Mouse (Mus musculus) bone marrow, adult 2 months (tissue): ENCODE measurements around the gene Lactb. TPM values are rescaled to one million over a fixed set of nuclear protein-coding genes. Genes with fewer than 3 reads are reported as not detected.
A peak's percentile ranks its signal among the peaks of the same experiment; 100 is the strongest.

ENCODE experiments used
- H3K27ac ChIP-seq: fragments of 200-500 bp; 2 replicates; pipeline ENCODE4 v1.5.1; 2012; ENCODE audit warnings: low read depth, mild to moderate bottlenecking, control low read depth, inconsistent platforms, low read length; ENCODE audit not compliant: control insufficient read depth, poor library complexity, insufficient read depth
- H3K4me1 ChIP-seq: fragments of 200-500 bp; 2 replicates; pipeline ENCODE4 v1.6.1; 2011; ENCODE audit warnings: low read length; ENCODE audit not compliant: control insufficient read depth, insufficient read depth
- H3K4me3 ChIP-seq: fragments of 200-500 bp; replicated peaks from 2 replicates; pipeline ENCODE3; 2011; ENCODE audit warnings: mild to moderate bottlenecking, low read depth, low read length, control low read depth; ENCODE audit not compliant: control insufficient read depth
- CTCF ChIP-seq: fragments of 200-500 bp; IDR thresholded peaks from 2 replicates; pipeline ENCODE4 v1.5.1; 2011; ENCODE audit warnings: low read length, control low read depth; ENCODE audit not compliant: control insufficient read depth, insufficient read depth
- POLR2A ChIP-seq: fragments of 200-500 bp; IDR thresholded peaks from 2 replicates; pipeline ENCODE4 v1.6.1; 2011; ENCODE audit warnings: low read depth, mild to moderate bottlenecking, control low read depth, low read length, borderline replicate concordance; ENCODE audit not compliant: control insufficient read depth
- WGBS: fragments of 180-500 bp; shearing (Covaris S2); methylation state at CpG from one replicate; pipeline ENCODE4 v1.1.7; 2018; 5-methylcytosine and 5-hydroxymethylcytosine counted together
- polyA plus RNA-seq: library from polyadenylated mRNA; stranded (reverse); fragments of >200 nt; gene quantifications from 2 replicates; pipeline ENCODE4 v1.2.4, GENCODE M21; 2011; ENCODE audit warnings: low replicate concordance; ENCODE audit not compliant: missing spikeins, insufficient read depth, insufficient read length

Lactb gene
- 8.1 and 8.6 TPM in 2 replicates for polyA plus RNA-seq

GRCm38 (mm10) chr9:66975239-66975645, at the start of gene Lactb:
TSS of gene Lactb (minus strand) at chr9:66975484.
- under 1% methylated on average over 32 of the region's 32 CpGs for WGBS
- Histone ChIP-seq H3K27ac (peak within 1 kb of the TSS; percentile 99), H3K4me1 (no peaks in the 10 kb centered on the region), H3K4me3 (peak within 1 kb of the TSS; percentile 87)
- TF ChIP-seq POLR2A (peak; percentile 72; the same call in 1 of the 2 replicates), CTCF (no peak)

- TF ChIP-seq CTCF = no peak
- no peak for TF ChIP-seq POLR2A
- WGBS = 91% methylated on average over 9 of the region's 9 CpGs
- Histone ChIP-seq H3K4me3 (no peak overlapping the region), H3K4me1 (peaks cover 11% of the 10 kb centered on the region), H3K27ac (no peak overlapping the region)
Measured at GRCm38 (mm10) chr9:67023371-67023770, 48.1 kb upstream of the Lactb start.

- WGBS = 3% methylated on average over 2 of the region's 2 CpGs
Measured at GRCm38 (mm10) chr9:67020063-67020462, 44.8 kb upstream of the Lactb start.

GRCm38 (mm10) chr9:67013501-67013900, 38.2 kb upstream of the Lactb start:
- TF ChIP-seq POLR2A = no peak
- TF ChIP-seq CTCF = no peak
- WGBS = 11% methylated on average over 2 of the region's 2 CpGs
- H3K27ac ChIP-seq = no peak overlapping the region
- H3K4me3 ChIP-seq = no peak overlapping the region
- no peaks in the 10 kb centered on the region for H3K4me1 ChIP-seq

More at GRCm38 (mm10) chr9:67020063-67020462, 44.8 kb upstream of the Lactb start:
- peak overlapping the region; percentile 18; the same call in 1 of the 2 replicates for H3K27ac ChIP-seq
- TF ChIP-seq POLR2A = no peak
- TF ChIP-seq CTCF = no peak
- H3K4me1 ChIP-seq = peaks cover 9% of the 10 kb centered on the region
- no peak overlapping the region for H3K4me3 ChIP-seq

- TF ChIP-seq CTCF (no peak), POLR2A (no peak)
- 76% methylated on average over 3 of the region's 3 CpGs for WGBS
- H3K27ac ChIP-seq = no peak overlapping the region
- no peaks in the 10 kb centered on the region for H3K4me1 ChIP-seq
- no peak overlapping the region for H3K4me3 ChIP-seq
Measured at GRCm38 (mm10) chr9:67012470-67012869, 37.2 kb upstream of the Lactb start.

- H3K4me1 ChIP-seq = no peaks in the 10 kb centered on the region
- no peak overlapping the region for H3K27ac ChIP-seq
- TF ChIP-seq POLR2A (no peak), CTCF (no peak)
- WGBS = 75% methylated on average over 9 of the region's 9 CpGs
- no peak overlapping the region for H3K4me3 ChIP-seq
Measured at GRCm38 (mm10) chr9:67011483-67011882, 36.2 kb upstream of the Lactb start.

- 66% methylated on average over 11 of the region's 11 CpGs for WGBS
- Histone ChIP-seq H3K27ac (no peak overlapping the region), H3K4me3 (no peak overlapping the region), H3K4me1 (no peaks in the 10 kb centered on the region)
- no peak for TF ChIP-seq POLR2A
- no peak for TF ChIP-seq CTCF
Measured at GRCm38 (mm10) chr9:67008781-67009180, 33.5 kb upstream of the Lactb start.

GRCm38 (mm10) chr9:67006376-67006775, 31.1 kb upstream of the Lactb start:
- 73% methylated on average over 4 of the region's 4 CpGs for WGBS
- TF ChIP-seq POLR2A = no peak
- H3K4me3 ChIP-seq = no peak overlapping the region
- H3K4me1 ChIP-seq = no peaks in the 10 kb centered on the region
- no peak overlapping the region for H3K27ac ChIP-seq

- no peak overlapping the region for H3K4me3 ChIP-seq
- TF ChIP-seq CTCF (no peak), POLR2A (no peak)
- no peaks in the 10 kb centered on the region for H3K4me1 ChIP-seq
- H3K27ac ChIP-seq = no peak overlapping the region
- WGBS = 78% methylated on average over 11 of the region's 11 CpGs
Measured at GRCm38 (mm10) chr9:67005161-67005742, 30.0 kb upstream of the Lactb start.
